Mouse (Mus musculus) T-helper 2 cell (primary cell): ENCODE results near the gene Lrrc4.

Experiments used
- in situ Hi-C: fragments of 300-600 bp; cut with MboI, MseI; formaldehyde crosslinking; loops from one replicate; pipeline ENCODE4 v1.15.1; 2025; ENCODE audit warnings: high pct_unique_total_duplicates

Lrrc4 gene

DNA sequence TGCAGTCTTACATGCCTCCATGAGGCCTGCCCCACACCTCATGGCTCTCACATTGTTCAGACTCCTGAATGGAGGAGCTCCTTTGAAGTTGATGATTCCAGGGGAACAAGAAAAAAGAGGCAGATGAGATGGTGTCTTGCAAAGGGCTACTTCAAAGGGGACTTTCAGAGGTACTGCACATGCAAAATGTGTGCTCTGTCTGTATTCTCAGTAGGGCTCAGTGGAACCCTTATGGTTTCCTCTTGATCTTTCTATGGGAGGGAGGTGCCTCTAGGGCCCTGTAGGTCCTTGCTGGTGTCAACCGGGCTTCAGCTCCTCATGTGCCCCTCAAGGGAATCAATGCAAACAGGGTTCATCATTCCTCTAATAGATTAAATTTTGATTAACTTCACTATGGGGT, 159.2 kb downstream of the Lrrc4 start:
- in situ Hi-C loops, result no loop called here

GRCm38 (mm10) chr6:28669251-28669650, 162.3 kb downstream of the Lrrc4 start:
- in situ Hi-C loops, result no loop called here

DNA sequence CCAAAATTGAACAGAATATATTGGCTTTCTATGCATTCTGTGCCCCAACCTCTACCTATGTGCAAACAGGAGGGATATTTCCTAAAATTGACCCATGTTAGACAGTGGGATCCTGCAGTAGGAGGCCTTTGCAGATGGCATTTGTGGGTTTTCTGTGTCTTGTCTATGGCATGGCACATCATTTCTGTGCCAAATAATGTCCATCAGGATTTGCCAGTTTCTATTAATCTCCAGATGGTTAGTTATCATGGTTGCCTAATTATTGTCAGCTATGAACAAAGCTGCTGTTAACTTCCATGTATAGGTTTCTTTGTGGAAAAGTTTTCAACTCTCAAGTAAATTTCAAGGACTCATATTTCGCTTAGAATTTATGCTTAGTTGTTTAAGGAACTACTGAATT, 164.0 kb downstream of the Lrrc4 start:
- in situ Hi-C loops, result no loop called here

GRCm38 (mm10) chr6:28664716-28665115, 166.8 kb downstream of the Lrrc4 start:
- in situ Hi-C loops, result no loop called here

DNA sequence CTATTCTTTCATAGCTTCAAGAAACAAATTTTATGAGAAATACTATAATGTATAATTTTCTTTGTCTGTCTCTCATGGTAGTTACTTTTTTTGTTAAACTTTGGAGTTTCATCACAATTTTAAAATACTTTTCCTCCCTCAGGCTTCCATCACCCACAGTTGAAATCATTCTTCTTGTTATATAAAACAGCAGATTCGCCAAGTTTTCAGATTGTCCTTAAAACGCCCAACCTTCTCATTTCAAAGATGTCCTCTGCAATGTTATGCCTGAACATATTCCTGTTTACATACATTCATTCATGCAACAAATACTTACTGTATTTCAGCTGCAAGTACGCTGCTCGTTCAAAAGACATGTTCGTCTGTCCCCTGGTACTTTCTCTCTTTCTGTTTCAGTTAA, 167.9 kb downstream of the Lrrc4 start:
- in situ Hi-C loops, result no loop called here

GRCm38 (mm10) chr6:28663004-28663403, 168.5 kb downstream of the Lrrc4 start:
- in situ Hi-C loops, result no loop called here

DNA sequence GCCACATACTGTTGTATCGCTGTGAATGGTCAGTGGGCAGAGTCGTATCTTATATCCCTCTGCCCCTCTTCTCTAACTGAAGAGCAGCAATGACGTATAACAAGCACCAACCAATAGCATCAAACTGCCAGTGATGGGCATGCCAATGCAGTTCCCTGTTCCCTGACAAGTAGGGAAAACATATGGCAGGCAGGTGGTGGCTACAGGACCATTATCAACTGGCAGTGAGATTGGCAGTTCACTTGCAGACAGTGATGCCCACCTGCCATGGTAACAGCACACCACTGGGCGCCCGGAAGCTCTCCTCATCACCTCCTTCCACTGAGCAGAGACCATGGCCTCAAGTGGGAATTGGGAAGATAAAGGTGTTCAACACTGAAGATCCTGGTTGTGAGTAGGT, 175.0 kb downstream of the Lrrc4 start:
- in situ Hi-C loops, result no loop called here

DNA sequence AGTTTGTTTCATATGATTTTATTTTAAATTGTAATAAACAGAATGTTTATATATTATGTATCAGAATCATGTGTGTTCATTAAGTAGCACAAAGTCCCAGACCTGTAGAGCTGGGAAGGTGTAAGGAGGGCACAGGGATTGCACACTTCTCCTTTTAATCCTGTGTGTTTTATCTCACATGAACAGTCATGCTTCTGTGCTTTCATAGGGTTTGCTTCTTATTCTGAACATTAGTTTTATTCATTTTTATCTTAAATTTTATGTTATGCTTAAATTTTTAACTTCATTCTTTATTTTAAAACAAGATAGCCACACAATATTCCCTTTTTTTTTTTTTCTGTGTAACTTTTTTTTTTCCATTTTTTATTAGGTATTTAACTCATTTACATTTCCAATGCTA, 186.3 kb downstream of the Lrrc4 start:
- in situ Hi-C loops, result no loop called here

- in situ Hi-C loops, result no loop called here
Measured at GRCm38 (mm10) chr6:28642909-28643308, 188.6 kb downstream of the Lrrc4 start.

DNA sequence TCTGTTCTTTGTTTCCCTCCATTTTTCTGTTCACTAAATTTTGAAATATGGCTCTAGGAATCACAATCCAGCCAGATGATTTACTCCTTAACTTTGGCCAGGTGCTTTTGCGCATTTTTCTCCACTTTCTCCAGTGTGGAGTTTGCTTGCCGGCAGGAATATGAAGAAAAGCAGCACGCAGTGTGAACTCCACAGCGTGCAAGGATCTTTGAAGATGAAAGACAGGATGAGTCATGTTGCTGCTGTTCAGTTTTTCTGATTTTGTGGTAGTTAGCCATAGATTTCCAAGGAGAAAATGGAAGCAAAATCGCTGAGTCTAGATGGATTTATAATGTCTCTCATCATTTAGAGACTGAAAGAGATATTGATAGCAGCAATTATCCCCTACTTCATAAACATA, 191.5 kb downstream of the Lrrc4 start:
- in situ Hi-C loops, result no loop called here

DNA sequence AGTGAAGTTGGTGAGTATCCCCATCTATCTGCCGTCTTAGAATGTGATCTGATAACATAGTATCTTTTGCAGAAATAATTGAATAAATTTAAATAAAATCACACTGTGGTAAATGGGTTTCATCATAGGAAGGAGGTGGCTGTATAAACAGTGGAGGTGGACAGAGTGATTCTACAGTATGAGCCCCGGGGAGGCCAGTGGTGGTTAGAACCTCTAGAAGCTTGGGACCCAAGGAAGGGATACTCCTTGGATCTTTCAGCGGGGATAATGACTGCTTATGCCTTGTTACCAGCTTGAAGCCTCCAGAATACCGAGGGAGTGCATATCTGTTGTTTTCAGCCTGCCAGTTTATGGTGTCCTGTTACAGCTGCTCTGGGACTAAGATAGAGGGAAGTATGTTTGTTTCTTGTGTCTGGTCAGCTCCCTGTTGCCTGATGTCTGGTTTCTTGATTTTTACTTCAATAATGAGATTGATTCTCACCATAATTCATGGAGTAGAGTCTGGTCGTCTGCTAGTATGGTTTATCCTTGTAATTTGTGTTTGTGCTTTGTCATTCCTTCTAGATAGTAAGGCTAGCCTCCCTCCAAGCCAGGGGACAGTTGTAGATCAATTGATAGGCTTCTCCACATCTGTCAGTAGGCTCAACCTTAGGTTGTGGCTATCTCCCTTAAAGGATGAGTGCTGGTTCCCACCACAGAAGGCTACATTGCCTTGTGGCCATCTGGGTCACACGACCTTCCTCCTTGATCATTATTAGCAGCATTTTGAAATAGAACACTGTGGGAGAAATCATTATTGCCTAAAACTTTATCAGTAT, 195.8 kb downstream of the Lrrc4 start:
- in situ Hi-C loops, result no loop called here

GRCm38 (mm10) chr6:28635092-28635491, 196.5 kb downstream of the Lrrc4 start:
- in situ Hi-C loops, result no loop called here

- in situ Hi-C loops, result no loop called here
Measured at GRCm38 (mm10) chr6:28633656-28634055, 197.9 kb downstream of the Lrrc4 start.

DNA sequence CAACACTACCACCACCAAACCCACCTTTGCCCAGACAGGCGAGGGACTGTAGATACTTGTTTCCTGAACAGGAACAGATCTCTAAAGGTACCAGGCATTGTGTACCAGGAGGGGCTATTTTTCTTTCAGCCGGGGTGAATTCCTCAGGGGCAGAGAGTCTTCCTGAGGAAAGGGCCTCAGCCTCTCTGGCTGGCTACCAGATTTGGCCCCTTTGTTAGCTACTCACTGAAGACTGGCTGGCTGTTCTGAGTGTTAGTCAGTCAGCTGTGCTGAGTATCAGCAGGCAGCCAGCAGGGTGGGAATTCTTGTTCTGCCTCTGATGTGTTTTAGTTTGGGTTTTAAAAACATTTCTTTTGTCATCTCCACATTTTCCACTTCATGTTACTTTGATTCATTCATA, 198.4 kb downstream of the Lrrc4 start:
- in situ Hi-C loops, result no loop called here

DNA sequence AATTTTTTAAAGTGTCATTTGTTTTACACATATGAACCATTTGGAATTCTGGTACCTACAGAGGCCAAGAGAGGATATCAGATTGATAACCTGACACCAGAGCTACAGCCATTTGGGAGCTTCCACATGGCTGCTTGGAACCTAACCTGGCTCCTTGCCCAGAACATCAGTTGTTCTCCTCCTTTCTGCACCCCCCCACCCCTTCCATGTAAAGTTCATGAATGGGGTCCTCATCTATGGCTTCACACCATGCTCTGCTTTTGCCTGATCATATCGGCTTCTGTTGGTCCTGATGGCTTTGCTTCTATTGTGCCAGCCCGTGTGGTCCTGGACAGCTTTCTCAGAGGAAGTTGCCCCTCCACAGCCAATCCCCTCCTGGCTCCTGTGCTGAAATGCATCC, 200.6 kb downstream of the Lrrc4 start:
- in situ Hi-C loops, result no loop called here

DNA sequence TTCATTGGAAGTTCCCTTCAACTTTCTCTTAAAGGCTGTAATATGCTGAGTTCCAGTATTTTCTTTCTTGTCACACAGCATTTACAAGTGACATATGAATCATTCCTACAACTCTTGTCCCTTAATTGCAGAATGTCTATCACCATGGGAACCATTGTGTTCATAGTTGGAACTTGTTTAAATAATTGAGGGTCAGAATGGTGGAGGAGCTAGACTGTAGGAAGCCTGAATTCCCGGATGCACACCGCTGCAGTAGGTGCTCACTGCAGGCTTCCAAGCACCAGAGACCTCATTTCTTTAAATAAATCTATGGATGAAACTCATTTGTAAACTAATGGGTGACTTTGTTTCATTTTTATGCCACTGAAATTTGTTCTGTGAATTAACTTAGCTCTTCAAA, 201.7 kb downstream of the Lrrc4 start:
- in situ Hi-C loops, result no loop called here

DNA sequence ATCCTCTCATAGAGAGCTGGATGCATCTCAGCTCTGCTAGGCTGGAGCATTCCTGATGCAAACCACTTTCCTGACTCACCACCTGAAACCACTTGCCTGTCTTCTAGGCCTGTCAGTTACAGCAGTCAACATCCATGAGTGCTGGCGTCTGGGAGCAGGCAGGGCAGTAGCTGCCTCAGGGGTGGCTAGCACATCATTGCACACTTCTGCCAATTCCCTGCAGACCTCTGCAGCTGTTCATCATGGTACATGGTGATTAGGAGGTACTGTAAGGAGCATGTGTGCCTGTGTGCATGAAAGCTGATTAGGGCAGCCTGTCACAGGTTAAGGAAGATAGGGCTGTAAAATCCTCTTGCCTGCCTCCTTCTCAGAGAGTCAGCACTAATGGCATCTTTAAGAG, 203.1 kb downstream of the Lrrc4 start:
- in situ Hi-C loops, result no loop called here

DNA sequence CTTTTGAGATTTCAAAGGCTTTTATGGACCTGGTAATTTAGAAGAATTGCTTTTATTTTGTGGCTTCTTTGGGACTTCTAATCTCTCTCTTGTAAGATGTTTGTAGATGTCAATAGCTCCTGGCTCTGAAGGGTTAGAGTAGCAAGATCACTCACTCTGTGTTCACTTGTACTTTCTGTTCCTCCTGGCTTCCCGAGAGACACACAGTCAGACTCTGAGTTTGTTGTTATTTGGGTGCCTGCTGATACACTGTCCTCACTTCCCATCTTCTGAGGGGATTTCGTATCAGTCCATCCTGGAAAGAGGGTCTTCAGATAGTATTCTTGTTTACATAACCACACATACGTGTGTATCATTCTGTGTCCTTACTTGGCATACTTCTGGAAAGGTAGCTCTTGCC, 208.6 kb downstream of the Lrrc4 start:
- in situ Hi-C loops, result no loop called here

DNA sequence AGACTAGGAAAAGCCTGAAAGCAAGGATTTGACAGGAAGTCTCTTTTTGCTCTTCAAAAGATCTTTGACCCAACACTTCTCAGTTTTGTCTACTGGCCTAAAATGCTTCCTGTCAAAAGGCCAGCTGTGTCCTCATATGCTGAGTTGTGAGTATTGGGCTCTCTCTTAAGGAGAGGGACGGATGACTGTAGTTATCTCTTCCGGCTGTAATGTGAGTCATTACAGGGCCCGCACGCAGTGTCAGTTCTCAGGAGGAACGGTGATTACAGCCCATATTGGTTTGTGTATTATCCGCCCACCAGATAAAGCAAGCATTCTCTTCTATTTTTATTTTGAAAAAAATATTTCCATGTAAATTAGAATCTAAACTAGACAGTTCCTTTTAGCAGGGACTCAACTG, 209.0 kb downstream of the Lrrc4 start:
- in situ Hi-C loops, result no loop called here

DNA sequence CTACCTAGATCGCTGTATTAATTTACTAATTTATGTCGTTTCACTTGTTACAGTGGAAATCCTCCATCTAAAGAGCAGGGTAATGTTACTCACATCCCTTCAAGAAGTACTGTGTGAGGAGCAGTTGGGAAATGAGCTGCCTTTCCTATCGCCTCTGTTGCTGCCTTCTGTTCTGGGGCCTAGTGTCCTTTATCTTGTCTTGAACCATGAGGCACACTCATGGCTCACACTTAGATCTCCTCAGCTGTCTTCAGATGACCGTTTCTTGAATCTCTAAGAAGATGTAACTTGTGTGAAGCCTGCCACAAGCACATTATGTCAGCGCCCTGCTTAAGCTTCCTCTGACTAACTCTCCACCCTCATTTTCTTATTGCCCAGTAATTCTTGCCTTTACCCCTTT, 209.6 kb downstream of the Lrrc4 start:
- in situ Hi-C loops, result no loop called here

DNA sequence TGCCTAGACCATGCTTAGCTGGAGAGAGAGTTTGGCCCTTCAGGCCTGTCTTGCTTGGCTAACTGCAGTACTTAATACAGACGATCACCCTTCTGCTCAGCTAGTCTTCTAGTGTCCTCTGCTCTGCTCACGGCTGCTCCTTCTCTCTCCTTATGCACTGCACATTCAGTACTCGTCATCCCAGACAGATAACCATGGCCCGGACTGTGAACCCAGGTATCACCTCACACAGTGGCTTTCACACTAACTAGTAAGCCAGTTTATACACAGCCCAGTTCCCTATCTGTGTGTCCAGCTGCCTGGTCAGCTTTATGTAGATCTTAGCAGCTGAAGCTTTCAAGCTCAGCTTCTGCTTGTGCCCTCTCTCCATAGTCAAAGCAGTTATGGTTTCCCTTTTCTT, 210.1 kb downstream of the Lrrc4 start:
- in situ Hi-C loops, result no loop called here

GRCm38 (mm10) chr6:28618751-28619153, 212.8 kb downstream of the Lrrc4 start:
- in situ Hi-C loops, result no loop called here

DNA sequence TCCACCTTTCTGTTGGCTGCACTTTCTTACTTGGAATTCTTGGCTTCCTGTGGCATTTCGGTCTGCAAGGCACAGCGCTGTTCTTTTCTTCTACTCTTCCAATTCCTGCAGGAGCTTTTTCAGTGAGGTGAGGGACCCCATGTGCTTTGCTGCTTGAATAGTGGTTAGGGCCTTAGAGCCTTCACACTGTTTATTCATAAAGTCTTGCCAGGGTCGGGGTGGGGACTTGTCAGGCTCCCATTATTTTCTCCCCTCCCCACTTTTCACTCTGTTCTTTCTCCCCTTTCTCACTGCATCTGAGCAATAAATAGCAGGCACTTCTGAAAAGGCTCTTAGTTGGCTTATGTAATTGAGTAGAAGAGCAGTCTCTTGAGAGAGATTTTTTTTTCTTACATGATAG, 213.2 kb downstream of the Lrrc4 start:
- in situ Hi-C loops, result no loop called here

DNA sequence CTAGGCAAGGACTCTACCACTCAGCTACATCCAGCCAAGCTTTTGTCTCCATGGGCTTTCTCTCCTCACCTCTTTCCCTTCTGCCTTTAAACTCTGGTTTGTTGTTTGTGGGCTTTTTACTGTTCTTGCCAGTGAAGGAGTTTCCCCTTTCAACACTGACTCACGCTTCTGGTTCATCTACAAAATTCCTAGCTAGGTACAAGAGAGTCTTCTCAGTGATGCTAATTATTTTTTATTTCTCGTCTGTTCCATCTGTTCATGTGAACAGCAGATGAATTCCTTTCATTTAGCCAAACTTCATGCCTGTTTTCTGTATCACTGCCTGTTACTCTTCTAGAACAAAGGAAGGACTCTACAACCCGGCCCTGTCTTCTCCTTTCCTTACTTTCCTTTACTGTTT, 215.6 kb downstream of the Lrrc4 start:
- in situ Hi-C loops, result no loop called here
